Mouse (Mus musculus) midbrain, embryonic 12.5 days (tissue): ENCODE results near the gene Homer2. TPM values are rescaled to one million over a fixed set of nuclear protein-coding genes. Genes with fewer than 3 reads are reported as not detected.

Experiments used
- ATAC-seq: fragments of 200-750 bp; cut with Nextera tagmentation; 2 replicates; pipeline ENCODE4 v1.8.0; 2017; ENCODE audit warnings: low read depth, moderate TSS enrichment, moderate library complexity; ENCODE audit not compliant: low FRiP score
- H3K27ac ChIP-seq: fragments of 300-500 bp; sonication (generic); replicated peaks from 2 replicates; pipeline ENCODE4 v1.5.1; 2016; ENCODE audit warnings: mild to moderate bottlenecking
- H3K27me3 ChIP-seq: fragments of 300-500 bp; sonication (generic); 2 replicates; pipeline ENCODE4 v1.6.1; 2016; ENCODE audit warnings: mild to moderate bottlenecking
- H3K36me3 ChIP-seq: fragments of 300-500 bp; sonication (generic); 2 replicates; pipeline ENCODE4 v1.6.1; 2016
- H3K4me1 ChIP-seq: fragments of 300-500 bp; sonication (generic); 2 replicates; pipeline ENCODE4 v1.6.1; 2016
- H3K4me2 ChIP-seq: fragments of 300-500 bp; sonication (generic); replicated peaks from 2 replicates; pipeline ENCODE4 v1.6.1; 2016; ENCODE audit warnings: mild to moderate bottlenecking, moderate library complexity
- H3K4me3 ChIP-seq: fragments of 300-500 bp; sonication (generic); 2 replicates; pipeline ENCODE4 v1.5.1; 2016; ENCODE audit warnings: mild to moderate bottlenecking
- H3K9ac ChIP-seq: fragments of 300-500 bp; sonication (generic); replicated peaks from 2 replicates; pipeline ENCODE4 v1.6.1; 2016; ENCODE audit warnings: mild to moderate bottlenecking, moderate library complexity
- H3K9me3 ChIP-seq: fragments of 300-500 bp; sonication (generic); 2 replicates; pipeline ENCODE4 v1.6.1; 2016; ENCODE audit warnings: mild to moderate bottlenecking
- WGBS: fragments of 180-500 bp; shearing (Covaris S2); methylation state at CpG from one replicate; pipeline ENCODE4 v1.1.7; 2016; 5-methylcytosine and 5-hydroxymethylcytosine counted together
- polyA plus RNA-seq: library from polyadenylated mRNA; unstranded; fragments of >200 nt; fragmentation: Nextera tagmentation; extraction: Ambion mirVana; gene quantifications from 2 replicates; pipeline ENCODE4 v1.2.1, GENCODE M21; 2016

Homer2 gene
- polyA plus RNA-seq, 1 experiment from 2014 or later, result 20.7 TPM

- Histone ChIP-seq H3K36me3 (no peaks in the 10 kb centered on the region), H3K27me3 (no peaks in the 10 kb centered on the region), H3K4me2 (no peak overlapping the region), H3K9ac (no peak overlapping the region), H3K27ac (0 out of 2 replicates have a peak overlapping the region, but pooled peaks have one; percentile 0), H3K4me1 (0 out of 2 replicates have a peak, but pooled peaks cover 2% of the 10 kb centered on the region), H3K4me3 (no peak overlapping the region), H3K9me3 (no peaks in the 10 kb centered on the region)
- ATAC-seq, result 0 out of 2 replicates have a peak, but pooled peaks have one; percentile 41
- WGBS, result 68% methylated on average over 7 of the region's 7 CpGs
These were observed 141.8 kb downstream of the Homer2 start for GRCm38 (mm10) chr7:81565381-81566055.

- Histone ChIP-seq H3K27ac (no peak overlapping the region), H3K9me3 (no peaks in the 10 kb centered on the region), H3K9ac (no peak overlapping the region), H3K4me2 (no peak overlapping the region), H3K36me3 (no peaks in the 10 kb centered on the region), H3K4me3 (no peak overlapping the region), H3K4me1 (0 out of 2 replicates have a peak, but pooled peaks cover 4% of the 10 kb centered on the region), H3K27me3 (no peaks in the 10 kb centered on the region)
- WGBS, result 76% methylated on average over 7 of the region's 7 CpGs
- no peak for ATAC-seq
These were observed 142.6 kb downstream of the Homer2 start for GRCm38 (mm10) chr7:81564766-81565165.

GRCm38 (mm10) chr7:81563506-81564015, 143.8 kb downstream of the Homer2 start:
- 83% methylated on average over 4 of the region's 4 CpGs for WGBS
- no peak overlapping the region for H3K27ac ChIP-seq
- no peak overlapping the region for H3K4me3 ChIP-seq
- ATAC-seq, result no peak
- H3K4me1 ChIP-seq, result 0 out of 2 replicates have a peak, but pooled peaks cover 4% of the 10 kb centered on the region
- no peak overlapping the region for H3K9ac ChIP-seq
- no peak overlapping the region for H3K4me2 ChIP-seq
- no peaks in the 10 kb centered on the region for H3K27me3 ChIP-seq
- H3K9me3 ChIP-seq, result no peaks in the 10 kb centered on the region
- no peaks in the 10 kb centered on the region for H3K36me3 ChIP-seq

GRCm38 (mm10) chr7:81561211-81561610, 146.1 kb downstream of the Homer2 start:
- Histone ChIP-seq H3K4me3 (no peak overlapping the region), H3K9ac (no peak overlapping the region), H3K9me3 (no peaks in the 10 kb centered on the region), H3K27me3 (no peaks in the 10 kb centered on the region), H3K4me2 (no peak overlapping the region), H3K36me3 (no peaks in the 10 kb centered on the region), H3K4me1 (0 out of 2 replicates have a peak, but pooled peaks cover 4% of the 10 kb centered on the region), H3K27ac (0 out of 2 replicates have a peak overlapping the region, but pooled peaks have one; percentile 4)
- no peak for ATAC-seq
- 80% methylated on average over 5 of the region's 5 CpGs for WGBS

- no peak for ATAC-seq
- Histone ChIP-seq H3K36me3 (no peaks in the 10 kb centered on the region), H3K9ac (no peak overlapping the region), H3K4me2 (no peak overlapping the region), H3K9me3 (no peaks in the 10 kb centered on the region), H3K4me1 (0 out of 2 replicates have a peak, but pooled peaks cover 4% of the 10 kb centered on the region), H3K4me3 (no peak overlapping the region), H3K27me3 (no peaks in the 10 kb centered on the region), H3K27ac (0 out of 2 replicates have a peak overlapping the region, but pooled peaks have one; percentile 15)
- WGBS, result 68% methylated on average over 8 of the region's 8 CpGs
These were observed 147.0 kb downstream of the Homer2 start for GRCm38 (mm10) chr7:81560101-81561049.

- Histone ChIP-seq H3K9ac (no peak overlapping the region), H3K27me3 (no peaks in the 10 kb centered on the region), H3K4me3 (no peak overlapping the region), H3K36me3 (no peaks in the 10 kb centered on the region), H3K4me1 (0 out of 2 replicates have a peak, but pooled peaks cover 4% of the 10 kb centered on the region), H3K9me3 (no peaks in the 10 kb centered on the region), H3K27ac (0 out of 2 replicates have a peak overlapping the region, but pooled peaks have one; percentile 6), H3K4me2 (no peak overlapping the region)
- no peak for ATAC-seq
- WGBS, result 88% methylated on average over 14 of the region's 14 CpGs
These were observed 147.9 kb downstream of the Homer2 start for GRCm38 (mm10) chr7:81559231-81559980.

GRCm38 (mm10) chr7:81557985-81558360, 149.4 kb downstream of the Homer2 start:
- no peaks in the 10 kb centered on the region for H3K9me3 ChIP-seq
- no peak overlapping the region for H3K27ac ChIP-seq
- peaks cover 8% of the 10 kb centered on the region for H3K4me1 ChIP-seq
- H3K36me3 ChIP-seq, result no peaks in the 10 kb centered on the region
- no peak overlapping the region for H3K9ac ChIP-seq
- no peak overlapping the region for H3K4me2 ChIP-seq
- no peak for ATAC-seq
- WGBS, result 67% methylated on average over 4 of the region's 4 CpGs
- no peak overlapping the region for H3K4me3 ChIP-seq
- H3K27me3 ChIP-seq, result no peaks in the 10 kb centered on the region

- no peak for ATAC-seq
- peaks cover 8% of the 10 kb centered on the region for H3K4me1 ChIP-seq
- H3K27me3 ChIP-seq, result no peaks in the 10 kb centered on the region
- no peak overlapping the region for H3K9ac ChIP-seq
- H3K27ac ChIP-seq, result no peak overlapping the region
- H3K4me2 ChIP-seq, result no peak overlapping the region
- H3K36me3 ChIP-seq, result no peaks in the 10 kb centered on the region
- H3K4me3 ChIP-seq, result no peak overlapping the region
- WGBS, result 91% methylated on average over 7 of the region's 7 CpGs
- no peaks in the 10 kb centered on the region for H3K9me3 ChIP-seq
These were observed 149.9 kb downstream of the Homer2 start for GRCm38 (mm10) chr7:81557252-81557984.

- Histone ChIP-seq H3K4me1 (peaks cover 8% of the 10 kb centered on the region), H3K9ac (no peak overlapping the region), H3K4me2 (no peak overlapping the region), H3K27me3 (no peaks in the 10 kb centered on the region), H3K9me3 (no peaks in the 10 kb centered on the region), H3K27ac (no peak overlapping the region), H3K4me3 (no peak overlapping the region), H3K36me3 (no peaks in the 10 kb centered on the region)
- WGBS, result 90% methylated on average over 4 of the region's 4 CpGs
- ATAC-seq, result no peak
These were observed 150.5 kb downstream of the Homer2 start for GRCm38 (mm10) chr7:81556839-81557238.

GRCm38 (mm10) chr7:81554369-81554768, 153.0 kb downstream of the Homer2 start:
- no peak for ATAC-seq
- Histone ChIP-seq H3K27ac (no peak overlapping the region), H3K4me3 (no peak overlapping the region), H3K4me1 (peaks cover 5% of the 10 kb centered on the region), H3K4me2 (no peak overlapping the region), H3K36me3 (no peaks in the 10 kb centered on the region), H3K27me3 (no peaks in the 10 kb centered on the region), H3K9ac (no peak overlapping the region), H3K9me3 (no peaks in the 10 kb centered on the region)
- WGBS, result 83% methylated on average over 2 of the region's 2 CpGs

- Histone ChIP-seq H3K4me3 (no peak overlapping the region), H3K9ac (no peak overlapping the region), H3K27me3 (no peaks in the 10 kb centered on the region), H3K36me3 (no peaks in the 10 kb centered on the region), H3K4me2 (no peak overlapping the region), H3K9me3 (no peaks in the 10 kb centered on the region), H3K4me1 (peaks cover 5% of the 10 kb centered on the region), H3K27ac (no peak overlapping the region)
- ATAC-seq, result no peak
- 53% methylated on average over 4 of the region's 4 CpGs for WGBS
These were observed 153.7 kb downstream of the Homer2 start for GRCm38 (mm10) chr7:81553589-81553988.
